Mouse (Mus musculus): ENCODE measurements around the gene Egln1. TPM values are rescaled to one million over a fixed set of nuclear protein-coding genes. Genes with fewer than 3 reads are reported as not detected.

Egln1 gene
- 9.4 and 11.0 TPM in 2 replicates for polyA plus RNA-seq (2015; fragmentation: Nextera tagmentation; extraction: Ambion mirVana)

DNA sequence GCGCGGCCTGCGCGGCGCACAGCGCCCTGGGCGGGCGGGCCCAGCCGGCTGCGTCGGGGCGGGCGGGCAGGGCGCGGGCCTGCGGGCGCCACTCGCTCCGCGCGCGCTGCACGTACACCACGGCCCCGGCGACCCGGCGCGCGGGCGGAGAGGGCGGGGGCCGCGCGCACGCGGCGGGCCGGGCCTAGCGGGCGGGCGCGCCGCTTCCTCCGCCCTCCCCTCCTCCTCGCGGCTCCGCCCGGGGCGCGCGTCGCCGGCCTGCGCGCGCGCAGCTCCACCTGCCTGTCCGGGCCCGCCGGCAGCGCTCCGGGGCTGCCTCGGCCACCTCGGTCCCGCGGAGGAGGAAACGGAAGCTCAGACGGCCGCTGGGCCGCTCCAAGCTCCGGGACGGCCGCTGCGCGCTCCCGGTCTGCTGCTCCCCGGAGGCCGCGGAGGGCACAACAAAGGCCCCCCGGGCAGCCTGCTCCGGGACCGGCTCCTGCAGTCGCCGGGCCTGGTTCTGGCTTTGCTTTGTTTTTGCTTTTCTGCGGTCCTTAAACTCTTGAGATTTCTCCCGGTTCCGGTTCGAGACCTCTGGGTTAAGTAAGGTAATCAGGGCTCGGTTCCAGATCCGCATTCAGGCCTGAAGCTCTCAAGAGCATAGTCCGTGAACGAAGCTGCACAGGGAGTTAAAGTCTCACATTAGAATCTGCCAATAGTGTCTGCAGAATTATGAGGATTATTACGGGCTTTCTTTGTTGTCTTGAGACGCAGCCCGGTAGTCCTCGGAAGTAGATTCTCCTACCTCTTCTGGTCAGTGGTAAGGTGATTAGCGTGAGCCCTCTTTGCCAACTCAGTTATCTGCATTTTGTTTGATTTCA lies at the start of gene Egln1:
TSS of gene Egln1 (minus strand) at position 116 of the 860 bp plus-strand sequence.
- peak within 1 kb of the TSS; percentile 98 for H3K27ac ChIP-seq (ENCODE audit: low read length)
- under 1% methylated on average over 58 of the region's 98 CpGs for WGBS

DNA sequence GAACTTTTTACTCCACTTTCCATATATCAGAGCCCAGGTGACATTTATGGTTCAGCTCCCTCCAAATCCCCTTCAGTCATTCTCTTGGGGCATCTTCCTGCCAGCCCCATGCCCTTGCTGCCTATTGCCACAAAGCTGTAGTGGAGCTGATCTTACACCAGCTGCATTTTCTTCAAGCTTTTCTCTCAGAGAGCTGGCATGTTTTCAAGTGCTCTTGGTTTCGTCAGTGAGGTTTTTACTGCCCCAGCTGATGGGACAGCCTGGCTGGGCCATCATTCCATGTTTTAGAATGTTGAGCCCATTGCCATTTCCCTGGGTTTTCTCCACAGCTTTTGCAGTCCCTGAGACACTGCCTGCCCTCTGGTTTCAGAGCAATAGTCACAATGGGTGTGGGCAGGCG lies 46.7 kb upstream of the Egln1 start:
- no peak overlapping the region for H3K4me2 ChIP-seq (ENCODE audit: low read depth, low read length)
- ATAC-seq = no peak
- H3K36me3 ChIP-seq (ENCODE audit: control insufficient read depth, insufficient read depth, low read length) = no peaks in the 10 kb centered on the region
- peaks cover 6% of the 10 kb centered on the region; the same call in 1 of the 2 replicates for H3K4me1 ChIP-seq (ENCODE audit: control insufficient read depth, insufficient read depth, low read length)
- H3K27me3 ChIP-seq (replicated peaks; ENCODE audit: control insufficient read depth, insufficient read depth, low read length) = no peaks in the 10 kb centered on the region
- 70% methylated on average over 2 of the region's 2 CpGs for WGBS
- no peak overlapping the region for H3K4me3 ChIP-seq (ENCODE audit: low read length)
- no peaks in the 10 kb centered on the region for H3K9me3 ChIP-seq (ENCODE audit: control insufficient read depth, low read length)
- no peak overlapping the region for H3K9ac ChIP-seq (ENCODE audit: low read depth, low read length)
- no peak overlapping the region for H3K27ac ChIP-seq (ENCODE audit: low read length)

More for the DNA sequence above, at the start of gene Egln1:
- H3K4me1 ChIP-seq (ENCODE audit: control insufficient read depth, insufficient read depth, low read length) = peaks cover 34% of the 10 kb centered on the region
- H3K9me3 ChIP-seq (ENCODE audit: control insufficient read depth, low read length) = no peaks in the 10 kb centered on the region
- peak within 1 kb of the TSS; percentile 88 for H3K4me2 ChIP-seq (ENCODE audit: low read depth, low read length)
- no peaks in the 10 kb centered on the region for H3K36me3 ChIP-seq (ENCODE audit: control insufficient read depth, insufficient read depth, low read length)
- no peaks in the 10 kb centered on the region for H3K27me3 ChIP-seq (replicated peaks; ENCODE audit: control insufficient read depth, insufficient read depth, low read length)
- peak; percentile 93 for ATAC-seq
- H3K4me3 ChIP-seq (ENCODE audit: low read length) = peak within 1 kb of the TSS; percentile 92
- H3K9ac ChIP-seq (ENCODE audit: low read depth, low read length) = peak within 1 kb of the TSS; percentile 87

GRCm38 (mm10) chr8:124991668-124991926 lies 42.5 kb upstream of the Egln1 start:
- H3K27ac ChIP-seq (ENCODE audit: low read length) = no peak overlapping the region

DNA sequence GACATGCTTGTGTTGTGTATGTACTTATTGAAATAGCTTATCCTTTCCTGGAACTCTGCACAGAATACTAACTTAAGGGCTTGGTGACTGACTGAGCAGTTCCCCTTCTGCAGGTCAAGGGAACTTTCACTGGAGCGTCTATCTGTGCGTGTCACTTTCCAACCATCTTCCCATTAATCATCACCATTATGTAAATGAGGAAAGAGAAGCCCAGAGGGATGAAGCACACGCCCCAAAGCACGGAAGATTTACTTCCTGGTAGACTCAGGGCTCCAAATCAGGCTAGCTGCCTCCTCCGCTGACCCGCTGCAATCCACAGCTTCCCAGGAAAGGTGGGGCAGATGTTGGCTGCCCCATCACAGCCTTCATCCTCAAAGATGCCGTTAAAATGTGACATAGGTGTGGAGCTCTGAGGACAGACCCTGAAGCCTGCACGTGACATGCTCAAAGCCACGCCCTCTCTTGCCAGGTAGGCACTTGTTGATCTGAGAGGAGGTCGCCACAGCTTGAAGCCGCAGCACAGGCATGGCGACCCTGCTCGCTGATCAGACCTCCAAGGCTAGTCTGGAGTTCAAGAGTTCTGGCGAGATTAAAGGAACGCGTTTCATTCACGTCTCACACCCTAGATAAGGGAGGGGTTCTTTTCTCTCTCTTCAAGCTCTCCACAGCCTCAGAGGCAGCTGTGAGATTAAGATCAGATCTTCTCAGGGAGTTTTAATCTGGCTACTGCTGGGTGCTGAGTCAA lies 42.0 kb upstream of the Egln1 start:
- H3K4me2 ChIP-seq (ENCODE audit: low read depth, low read length) = peak overlapping the region; percentile 55
- peak; percentile 73 for ATAC-seq
- peak overlapping the region; percentile 44 for H3K9ac ChIP-seq (ENCODE audit: low read depth, low read length)
- no peaks in the 10 kb centered on the region for H3K36me3 ChIP-seq (ENCODE audit: control insufficient read depth, insufficient read depth, low read length)
- no peaks in the 10 kb centered on the region for H3K27me3 ChIP-seq (replicated peaks; ENCODE audit: control insufficient read depth, insufficient read depth, low read length)
- H3K27ac ChIP-seq (ENCODE audit: low read length) = no peak overlapping the region
- H3K4me3 ChIP-seq (ENCODE audit: low read length) = peak overlapping the region; percentile 37
- peaks cover 6% of the 10 kb centered on the region; the same call in 1 of the 2 replicates for H3K4me1 ChIP-seq (ENCODE audit: control insufficient read depth, insufficient read depth, low read length)
- 8% methylated on average over 17 of the region's 17 CpGs for WGBS
- H3K9me3 ChIP-seq (ENCODE audit: control insufficient read depth, low read length) = no peaks in the 10 kb centered on the region

More at GRCm38 (mm10) chr8:124991668-124991926, 42.5 kb upstream of the Egln1 start:
- no peaks in the 10 kb centered on the region for H3K36me3 ChIP-seq (ENCODE audit: control insufficient read depth, insufficient read depth, low read length)
- peak overlapping the region; percentile 55 for H3K4me2 ChIP-seq (ENCODE audit: low read depth, low read length)
- 19% methylated on average over 6 of the region's 6 CpGs for WGBS
- peak overlapping the region; percentile 37; the same call in 1 of the 2 replicates for H3K4me3 ChIP-seq (ENCODE audit: low read length)
- peaks cover 6% of the 10 kb centered on the region; the same call in 1 of the 2 replicates for H3K4me1 ChIP-seq (ENCODE audit: control insufficient read depth, insufficient read depth, low read length)
- no peaks in the 10 kb centered on the region for H3K27me3 ChIP-seq (replicated peaks; ENCODE audit: control insufficient read depth, insufficient read depth, low read length)
- H3K9ac ChIP-seq (ENCODE audit: low read depth, low read length) = peak overlapping the region; percentile 44; the same call in 1 of the 2 replicates
- H3K9me3 ChIP-seq (ENCODE audit: control insufficient read depth, low read length) = no peaks in the 10 kb centered on the region
- ATAC-seq = peak; percentile 63

DNA sequence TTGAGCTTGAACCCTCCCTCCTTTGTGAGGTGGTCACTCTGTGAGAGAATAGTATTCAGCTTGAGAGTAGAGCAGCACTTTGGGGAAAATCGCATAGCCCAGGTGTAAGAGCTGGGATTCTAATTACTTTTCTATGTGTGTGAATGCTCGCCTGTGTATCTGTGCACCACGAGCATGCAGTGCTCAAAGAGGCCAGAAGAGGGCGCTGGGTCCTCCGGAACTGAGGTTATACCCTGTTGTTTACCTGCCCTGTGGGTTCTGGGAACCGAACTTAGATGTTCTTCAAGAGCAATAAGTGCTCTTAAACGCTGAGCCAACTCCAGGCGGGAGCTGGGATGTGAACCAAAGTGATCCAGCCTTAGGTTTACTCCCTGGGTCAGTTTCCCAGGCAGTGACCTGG lies 31.7 kb upstream of the Egln1 start:
- no peak overlapping the region for H3K27ac ChIP-seq (ENCODE audit: low read length)
- no peak overlapping the region for H3K4me3 ChIP-seq (ENCODE audit: low read length)
- 82% methylated on average over 8 of the region's 8 CpGs for WGBS
- no peak for ATAC-seq
- H3K27me3 ChIP-seq (replicated peaks; ENCODE audit: control insufficient read depth, insufficient read depth, low read length) = 0 out of 2 replicates have a peak, but pooled peaks cover 3% of the 10 kb centered on the region
- H3K9ac ChIP-seq (ENCODE audit: low read depth, low read length) = no peak overlapping the region
- no peaks in the 10 kb centered on the region for H3K36me3 ChIP-seq (ENCODE audit: control insufficient read depth, insufficient read depth, low read length)
- no peak overlapping the region for H3K4me2 ChIP-seq (ENCODE audit: low read depth, low read length)
- H3K9me3 ChIP-seq (ENCODE audit: control insufficient read depth, low read length) = no peaks in the 10 kb centered on the region
- H3K4me1 ChIP-seq (ENCODE audit: control insufficient read depth, insufficient read depth, low read length) = no peaks in the 10 kb centered on the region

DNA sequence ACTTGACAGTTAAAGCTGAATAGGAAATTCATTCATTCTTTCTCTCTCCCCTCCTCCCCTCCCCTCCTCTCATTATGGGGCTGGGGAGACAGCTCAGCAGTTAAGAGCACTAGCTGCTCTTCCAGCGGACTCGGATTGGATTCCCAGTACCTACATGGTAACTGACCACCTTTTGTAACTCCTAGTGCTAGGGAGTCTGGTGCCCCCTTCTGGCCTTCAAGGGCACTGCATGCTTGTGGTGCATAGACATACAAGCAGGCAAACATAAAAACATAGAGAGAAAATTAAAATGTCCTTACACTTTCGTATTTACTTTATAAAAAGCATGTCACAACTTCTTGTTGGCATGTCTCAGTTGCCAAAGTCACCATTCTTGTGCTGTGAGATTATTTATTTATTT lies 30.9 kb upstream of the Egln1 start:
- WGBS = 92% methylated on average over 3 of the region's 3 CpGs
- Histone ChIP-seq H3K4me1 (ENCODE audit: control insufficient read depth, insufficient read depth, low read length) (no peaks in the 10 kb centered on the region), H3K9me3 (ENCODE audit: control insufficient read depth, low read length) (no peaks in the 10 kb centered on the region), H3K4me3 (ENCODE audit: low read length) (no peak overlapping the region), H3K27ac (ENCODE audit: low read length) (no peak overlapping the region), H3K36me3 (ENCODE audit: control insufficient read depth, insufficient read depth, low read length) (no peaks in the 10 kb centered on the region), H3K9ac (ENCODE audit: low read depth, low read length) (no peak overlapping the region), H3K27me3 (replicated peaks; ENCODE audit: control insufficient read depth, insufficient read depth, low read length) (no peaks in the 10 kb centered on the region), H3K4me2 (ENCODE audit: low read depth, low read length) (no peak overlapping the region)
- no peak for ATAC-seq

- 84% methylated on average over 7 of the region's 7 CpGs for WGBS
- Histone ChIP-seq H3K36me3 (ENCODE audit: control insufficient read depth, insufficient read depth, low read length) (no peaks in the 10 kb centered on the region), H3K27ac (ENCODE audit: low read length) (no peak overlapping the region), H3K4me3 (ENCODE audit: low read length) (no peak overlapping the region), H3K4me1 (ENCODE audit: control insufficient read depth, insufficient read depth, low read length) (no peaks in the 10 kb centered on the region), H3K27me3 (replicated peaks; ENCODE audit: control insufficient read depth, insufficient read depth, low read length) (no peaks in the 10 kb centered on the region), H3K4me2 (ENCODE audit: low read depth, low read length) (no peak overlapping the region), H3K9ac (ENCODE audit: low read depth, low read length) (no peak overlapping the region), H3K9me3 (ENCODE audit: control insufficient read depth, low read length) (no peaks in the 10 kb centered on the region)
- ATAC-seq = no peak
Observed at GRCm38 (mm10) chr8:124978026-124978425, 28.9 kb upstream of the Egln1 start.

DNA sequence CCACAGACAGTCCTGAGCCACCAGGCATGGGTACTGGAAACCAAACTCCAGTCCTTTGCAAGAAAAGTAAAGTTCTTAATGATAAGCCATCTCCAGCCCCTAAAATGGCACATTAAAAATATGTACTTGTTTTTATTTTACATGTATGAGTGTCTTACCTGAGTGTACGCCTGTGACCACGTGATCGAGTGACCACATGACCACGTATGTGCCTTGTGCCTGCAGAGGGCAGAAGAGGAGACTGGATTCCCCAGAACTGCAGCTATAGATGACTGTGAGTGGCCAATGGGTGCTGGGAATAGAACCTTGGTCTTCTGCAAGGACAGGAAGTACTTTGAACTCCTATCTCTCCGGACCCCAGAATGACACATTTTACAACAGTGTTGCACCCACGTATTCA lies 27.1 kb upstream of the Egln1 start:
- Histone ChIP-seq H3K9me3 (ENCODE audit: control insufficient read depth, low read length) (no peaks in the 10 kb centered on the region), H3K4me1 (ENCODE audit: control insufficient read depth, insufficient read depth, low read length) (no peaks in the 10 kb centered on the region), H3K36me3 (ENCODE audit: control insufficient read depth, insufficient read depth, low read length) (no peaks in the 10 kb centered on the region), H3K27ac (ENCODE audit: low read length) (no peak overlapping the region), H3K9ac (ENCODE audit: low read depth, low read length) (no peak overlapping the region), H3K27me3 (replicated peaks; ENCODE audit: control insufficient read depth, insufficient read depth, low read length) (no peaks in the 10 kb centered on the region), H3K4me2 (ENCODE audit: low read depth, low read length) (no peak overlapping the region), H3K4me3 (ENCODE audit: low read length) (no peak overlapping the region)
- WGBS = 89% methylated on average over 6 of the region's 6 CpGs
- ATAC-seq = no peak

- Histone ChIP-seq H3K9me3 (ENCODE audit: control insufficient read depth, low read length) (no peaks in the 10 kb centered on the region), H3K4me3 (ENCODE audit: low read length) (no peak overlapping the region), H3K27me3 (replicated peaks; ENCODE audit: control insufficient read depth, insufficient read depth, low read length) (no peaks in the 10 kb centered on the region), H3K27ac (ENCODE audit: low read length) (no peak overlapping the region), H3K9ac (ENCODE audit: low read depth, low read length) (no peak overlapping the region), H3K36me3 (ENCODE audit: control insufficient read depth, insufficient read depth, low read length) (no peaks in the 10 kb centered on the region), H3K4me1 (ENCODE audit: control insufficient read depth, insufficient read depth, low read length) (peaks cover 6% of the 10 kb centered on the region), H3K4me2 (ENCODE audit: low read depth, low read length) (no peak overlapping the region)
- WGBS = 64% methylated on average over 4 of the region's 4 CpGs
- ATAC-seq = no peak
Observed at GRCm38 (mm10) chr8:124974254-124974653, 25.1 kb upstream of the Egln1 start.

Measured in intestine, embryonic 16.5 days (tissue).